Mouse (Mus musculus) embryonic facial prominence, embryonic 15.5 days (tissue): Measurements from ENCODE around the gene Rnf11. TPM values are rescaled to one million over a fixed set of nuclear protein-coding genes. Genes with fewer than 3 reads are reported as not detected.

Experiments
- ATAC-seq: fragments of 200-750 bp; cut with Nextera tagmentation; 2 replicates; pipeline ENCODE4 v1.8.0; 2017; ENCODE audit warnings: low read depth, moderate TSS enrichment; ENCODE audit not compliant: insufficient number of reproducible peaks, low FRiP score, low TSS enrichment
- H3K27ac ChIP-seq: fragments of 300-500 bp; sonication (generic); replicated peaks from 2 replicates; pipeline ENCODE4 v1.5.1; 2015; ENCODE audit warnings: mild to moderate bottlenecking, inconsistent platforms
- H3K27me3 ChIP-seq: fragments of 300-500 bp; sonication (generic); 2 replicates; pipeline ENCODE4 v1.6.1; 2015; ENCODE audit warnings: inconsistent platforms
- H3K36me3 ChIP-seq: fragments of 300-500 bp; sonication (generic); 2 replicates; pipeline ENCODE4 v1.6.1; 2015; ENCODE audit warnings: mild to moderate bottlenecking, inconsistent platforms
- H3K4me1 ChIP-seq: fragments of 300-500 bp; sonication (generic); 2 replicates; pipeline ENCODE4 v1.6.1; 2015; ENCODE audit warnings: inconsistent platforms
- H3K4me2 ChIP-seq: fragments of 300-500 bp; sonication (generic); replicated peaks from 2 replicates; pipeline ENCODE4 v1.6.1; 2015; ENCODE audit warnings: mild to moderate bottlenecking, inconsistent platforms
- H3K4me3 ChIP-seq: fragments of 300-500 bp; sonication (generic); replicated peaks from 2 replicates; pipeline ENCODE4 v1.5.1; 2015; ENCODE audit warnings: mild to moderate bottlenecking, inconsistent platforms
- H3K9ac ChIP-seq: fragments of 300-500 bp; sonication (generic); 2 replicates; pipeline ENCODE4 v1.6.1; 2015; ENCODE audit warnings: inconsistent platforms
- H3K9me3 ChIP-seq: fragments of 300-500 bp; sonication (generic); replicated peaks from 2 replicates; pipeline ENCODE4 v1.6.1; 2016; ENCODE audit warnings: inconsistent platforms
- WGBS: fragments of 180-500 bp; shearing (Covaris S2); methylation state at CpG from one replicate; pipeline ENCODE4 v1.1.7; 2015; 5-methylcytosine and 5-hydroxymethylcytosine counted together
- polyA plus RNA-seq: library from polyadenylated mRNA; unstranded; fragments of >200 nt; fragmentation: Nextera tagmentation; extraction: Ambion mirVana; gene quantifications from 2 replicates; pipeline ENCODE4 v1.2.1, GENCODE M21; 2015

Rnf11 gene
- polyA plus RNA-seq, 1 experiment from 2014 or later, result 54.0 TPM

DNA sequence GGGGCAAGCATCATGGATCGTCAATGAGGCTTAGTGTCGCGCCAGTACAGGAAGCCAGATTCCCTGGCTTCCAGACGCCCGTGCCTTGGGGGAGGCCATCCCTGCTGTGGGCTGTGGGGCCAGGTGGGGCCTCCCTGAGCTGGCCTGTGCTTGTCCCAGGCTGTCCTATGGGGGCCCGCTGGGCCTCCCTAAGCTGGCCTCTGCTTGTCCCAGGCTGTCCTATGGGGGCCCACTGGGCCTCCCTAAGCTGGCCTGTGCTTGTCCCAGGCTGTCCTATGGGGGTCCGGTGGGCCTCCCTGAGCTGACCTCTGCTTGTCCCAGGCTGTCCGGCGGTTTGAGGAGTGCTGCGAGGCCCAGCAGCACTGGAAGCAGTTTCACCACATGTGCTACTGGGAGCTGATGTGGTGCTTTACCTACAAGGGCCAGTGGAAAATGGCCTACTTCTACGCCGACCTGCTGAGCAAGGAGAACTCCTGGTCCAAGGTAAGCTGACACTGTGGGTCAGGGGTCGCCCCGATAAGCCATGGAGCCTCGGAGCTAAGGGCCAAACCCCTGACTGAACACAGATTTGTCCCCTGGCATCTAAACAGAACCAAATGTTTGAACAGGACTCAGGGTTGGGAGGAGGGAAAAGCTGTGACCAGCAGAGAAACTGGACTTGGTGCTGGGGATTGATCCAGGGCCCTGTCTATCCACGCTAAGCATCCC lies 51.7 kb downstream of the Rnf11 start:
- Histone ChIP-seq H3K9ac (no peak overlapping the region), H3K36me3 (no peaks in the 10 kb centered on the region), H3K4me3 (no peak overlapping the region), H3K4me1 (peaks cover 17% of the 10 kb centered on the region), H3K4me2 (no peak overlapping the region), H3K27ac (no peak overlapping the region), H3K27me3 (no peaks in the 10 kb centered on the region), H3K9me3 (no peaks in the 10 kb centered on the region)
- no peak for ATAC-seq
- 42% methylated on average over 16 of the region's 16 CpGs for WGBS

DNA sequence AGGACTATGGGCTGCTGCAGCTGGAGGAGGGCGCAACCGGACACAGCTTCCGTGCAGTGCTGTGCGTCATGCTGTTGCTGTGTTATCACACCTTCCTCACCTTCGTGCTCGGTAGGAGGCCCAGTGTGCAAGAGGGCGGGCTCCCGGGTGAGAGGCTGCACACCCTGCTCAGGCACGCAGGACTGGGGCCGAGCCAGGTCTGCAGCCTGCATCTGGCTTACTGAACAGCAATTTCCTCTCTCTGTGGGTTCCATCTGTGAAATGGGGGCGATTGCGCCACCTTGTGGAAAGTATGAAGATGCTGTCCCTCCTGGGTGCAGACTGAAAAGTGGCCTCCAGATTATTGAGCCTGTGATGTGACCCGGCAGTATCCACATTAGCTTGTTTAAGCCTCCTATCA lies 53.7 kb downstream of the Rnf11 start:
- Histone ChIP-seq H3K27me3 (no peaks in the 10 kb centered on the region), H3K4me1 (peaks cover 17% of the 10 kb centered on the region), H3K27ac (no peak overlapping the region), H3K36me3 (no peaks in the 10 kb centered on the region), H3K9me3 (no peaks in the 10 kb centered on the region), H3K4me3 (no peak overlapping the region), H3K4me2 (no peak overlapping the region), H3K9ac (no peak overlapping the region)
- WGBS, result 39% methylated on average over 13 of the region's 13 CpGs
- 0 out of 2 replicates have a peak, but pooled peaks have one; percentile 60 for ATAC-seq

DNA sequence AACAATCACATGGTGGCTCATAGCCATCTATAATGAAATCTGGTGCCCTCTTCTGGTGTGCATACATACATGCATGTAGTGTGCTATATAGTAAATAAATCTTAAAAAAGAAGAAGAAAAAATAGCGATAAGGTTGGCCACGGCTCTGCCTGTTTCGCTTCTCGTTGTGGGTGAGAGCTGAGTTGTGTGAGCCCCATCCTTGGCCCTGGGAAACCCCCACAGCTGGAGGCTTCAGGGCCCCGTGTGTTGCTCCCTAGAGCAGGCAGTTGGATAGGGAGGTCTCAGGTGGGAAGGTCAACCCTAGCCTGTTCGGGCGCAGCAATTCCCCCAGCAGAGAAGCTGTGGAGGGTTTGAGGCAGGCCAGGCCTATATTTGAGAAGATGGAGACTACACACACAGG lies 54.3 kb downstream of the Rnf11 start:
- WGBS, result 84% methylated on average over 7 of the region's 7 CpGs
- H3K4me2 ChIP-seq, result no peak overlapping the region
- no peaks in the 10 kb centered on the region for H3K27me3 ChIP-seq
- no peaks in the 10 kb centered on the region for H3K36me3 ChIP-seq
- peaks cover 17% of the 10 kb centered on the region for H3K4me1 ChIP-seq
- H3K9me3 ChIP-seq, result no peaks in the 10 kb centered on the region
- H3K27ac ChIP-seq, result no peak overlapping the region
- H3K9ac ChIP-seq, result no peak overlapping the region
- no peak overlapping the region for H3K4me3 ChIP-seq
- no peak for ATAC-seq

DNA sequence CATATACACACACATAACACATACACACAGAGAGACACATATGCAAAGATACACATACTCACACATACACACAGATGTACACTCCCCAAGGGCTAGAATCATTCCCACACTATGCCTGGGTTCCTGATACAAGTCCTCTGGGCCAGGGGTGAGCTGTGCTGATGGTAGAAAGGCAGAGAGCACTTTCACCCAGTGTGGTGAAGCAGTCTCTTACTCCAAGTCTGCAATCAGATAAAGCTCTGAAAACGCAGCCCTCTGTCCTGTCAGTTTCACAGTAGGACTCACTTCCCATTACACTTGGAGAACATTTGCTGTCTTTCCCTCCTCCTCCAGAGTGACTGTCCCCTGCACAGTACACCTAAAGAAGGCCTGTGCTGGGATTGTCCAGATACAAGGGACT lies 57.5 kb downstream of the Rnf11 start:
- Histone ChIP-seq H3K27ac (no peak overlapping the region), H3K36me3 (no peaks in the 10 kb centered on the region; the same call in 1 of the 2 replicates), H3K9ac (no peak overlapping the region), H3K4me3 (no peak overlapping the region), H3K9me3 (no peaks in the 10 kb centered on the region), H3K27me3 (no peaks in the 10 kb centered on the region), H3K4me2 (no peak overlapping the region), H3K4me1 (peaks cover 6% of the 10 kb centered on the region)
- ATAC-seq, result no peak
- WGBS, result 48% methylated on average over 1 of the region's 1 CpGs

DNA sequence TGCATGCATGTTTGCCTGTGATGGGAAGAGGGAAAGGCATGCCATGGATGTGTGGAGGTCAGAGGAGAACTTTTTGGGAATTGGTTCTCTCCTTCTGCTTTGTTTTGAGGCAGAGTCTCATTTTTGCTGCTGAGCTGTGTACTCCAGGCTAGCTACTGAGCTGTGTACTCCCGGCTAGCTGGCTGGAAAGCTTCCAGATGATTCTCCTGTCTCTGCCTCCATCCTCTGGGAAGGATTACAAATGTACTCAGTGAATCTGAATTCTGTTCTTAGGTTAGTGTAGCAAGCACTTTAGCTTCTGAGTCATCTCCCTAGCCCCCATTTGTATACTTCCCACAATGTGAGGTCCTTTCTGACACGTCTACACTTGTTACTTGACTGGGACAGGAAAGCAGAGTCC lies 61.1 kb downstream of the Rnf11 start:
- Histone ChIP-seq H3K9me3 (no peaks in the 10 kb centered on the region), H3K27me3 (no peaks in the 10 kb centered on the region), H3K36me3 (no peaks in the 10 kb centered on the region; the same call in 1 of the 2 replicates), H3K4me2 (no peak overlapping the region), H3K9ac (no peak overlapping the region), H3K27ac (no peak overlapping the region), H3K4me3 (no peak overlapping the region), H3K4me1 (no peaks in the 10 kb centered on the region)
- ATAC-seq, result no peak
- 64% methylated on average over 2 of the region's 2 CpGs for WGBS

DNA sequence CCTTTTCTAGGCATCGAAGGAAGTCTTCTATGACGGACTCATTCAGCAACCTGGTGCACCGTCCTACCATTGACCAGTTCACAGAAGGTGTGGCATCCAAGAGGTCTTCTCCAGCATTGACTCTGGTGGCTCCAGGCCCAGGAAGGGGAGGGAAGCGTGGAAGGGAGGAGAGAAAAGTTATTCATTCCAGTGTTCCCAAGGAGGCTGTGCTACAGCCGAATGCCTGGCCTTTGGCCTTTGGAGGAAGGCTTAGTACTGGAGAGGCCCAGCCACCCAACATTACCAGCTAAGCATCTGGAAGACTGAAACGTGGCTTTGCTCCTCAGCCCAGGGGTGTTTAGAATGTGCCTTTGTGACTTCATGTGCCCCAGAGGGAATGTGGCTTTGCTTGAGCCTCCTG lies 62.1 kb downstream of the Rnf11 start:
- Histone ChIP-seq H3K36me3 (no peaks in the 10 kb centered on the region; the same call in 1 of the 2 replicates), H3K27ac (no peak overlapping the region), H3K9ac (no peak overlapping the region), H3K4me2 (no peak overlapping the region), H3K27me3 (no peaks in the 10 kb centered on the region), H3K4me1 (no peaks in the 10 kb centered on the region), H3K9me3 (no peaks in the 10 kb centered on the region), H3K4me3 (no peak overlapping the region)
- WGBS, result 71% methylated on average over 6 of the region's 6 CpGs
- no peak for ATAC-seq

DNA sequence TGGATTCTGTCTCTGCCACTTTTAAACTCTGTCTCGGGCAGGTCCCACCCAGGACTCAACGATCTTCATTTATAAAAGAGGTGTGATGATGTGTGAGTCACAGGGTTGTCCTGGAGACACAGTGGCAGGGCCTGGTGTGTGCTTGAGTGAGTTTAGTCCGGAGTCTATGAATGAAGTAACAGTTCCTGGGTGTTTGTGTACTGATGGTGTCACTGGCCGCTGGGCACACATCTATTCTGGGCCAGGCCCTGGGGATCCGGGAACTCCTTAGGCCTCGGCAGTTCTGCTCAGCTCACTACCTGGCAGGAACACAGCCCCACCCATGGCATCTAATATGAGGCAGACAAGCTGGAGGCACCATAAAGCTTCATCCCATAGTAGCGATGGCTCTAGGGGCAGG lies 62.9 kb downstream of the Rnf11 start:
- Histone ChIP-seq H3K4me2 (no peak overlapping the region), H3K9me3 (no peaks in the 10 kb centered on the region), H3K4me1 (no peaks in the 10 kb centered on the region), H3K9ac (no peak overlapping the region), H3K27me3 (no peaks in the 10 kb centered on the region), H3K27ac (no peak overlapping the region), H3K4me3 (no peak overlapping the region), H3K36me3 (no peaks in the 10 kb centered on the region; the same call in 1 of the 2 replicates)
- ATAC-seq, result no peak
- WGBS, result 76% methylated on average over 7 of the region's 7 CpGs

DNA sequence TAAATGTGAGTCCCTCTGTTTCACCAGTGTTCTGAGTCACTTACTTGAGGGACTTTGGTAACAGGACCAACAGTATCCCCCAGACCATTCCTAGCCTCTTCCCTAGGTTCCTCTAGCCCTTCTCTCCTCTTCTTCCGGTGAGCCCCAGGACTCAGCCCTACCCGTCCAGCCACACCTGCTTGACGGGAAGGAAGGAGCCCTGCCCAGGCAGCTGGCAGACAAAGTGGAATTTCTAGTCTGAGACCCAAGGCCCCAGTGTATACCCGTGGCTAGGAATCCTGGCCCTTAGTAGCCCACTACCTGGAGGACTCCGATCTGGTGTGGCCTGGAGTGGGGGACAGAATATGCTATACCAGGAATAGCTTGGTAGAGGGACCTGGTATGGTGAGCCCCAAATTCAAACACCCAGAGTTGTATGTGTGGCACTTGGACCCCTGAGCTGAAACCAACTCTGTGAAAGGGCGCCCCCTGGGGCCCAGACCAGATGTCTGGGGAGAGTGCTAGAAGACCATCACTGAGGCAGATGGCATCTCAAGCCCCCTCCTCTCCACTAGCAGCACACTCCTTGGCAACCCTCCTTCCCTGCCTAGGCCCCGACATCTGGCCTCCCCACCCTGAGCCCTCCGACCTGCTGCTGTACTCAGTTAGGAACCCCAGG lies 64.3 kb downstream of the Rnf11 start:
- Histone ChIP-seq H3K4me3 (no peak overlapping the region), H3K4me2 (no peak overlapping the region), H3K4me1 (no peaks in the 10 kb centered on the region), H3K27ac (no peak overlapping the region), H3K36me3 (no peaks in the 10 kb centered on the region; the same call in 1 of the 2 replicates), H3K9me3 (no peaks in the 10 kb centered on the region), H3K27me3 (no peaks in the 10 kb centered on the region), H3K9ac (no peak overlapping the region)
- no peak for ATAC-seq
- WGBS, result 74% methylated on average over 8 of the region's 8 CpGs

DNA sequence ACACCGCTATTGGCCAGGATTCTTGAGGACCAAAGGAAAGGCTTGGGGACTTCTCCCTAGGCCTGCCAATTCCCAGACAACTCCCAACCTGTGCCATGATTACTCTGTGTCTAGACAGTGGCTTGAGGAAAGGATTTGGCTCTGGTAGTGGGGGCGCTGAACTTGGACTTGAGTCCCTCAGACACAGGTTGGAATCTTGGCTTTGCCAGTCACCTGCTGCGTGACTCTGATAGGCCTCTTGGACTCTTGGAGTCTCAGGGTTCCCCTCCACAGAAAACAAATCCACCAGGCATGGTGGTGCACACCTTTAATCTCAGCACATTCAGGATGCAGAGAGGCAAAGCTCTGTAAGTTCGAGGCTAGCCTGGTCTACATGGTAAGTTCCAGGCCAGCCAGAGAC lies 65.0 kb downstream of the Rnf11 start:
- Histone ChIP-seq H3K9ac (no peak overlapping the region), H3K4me3 (no peak overlapping the region), H3K27ac (no peak overlapping the region), H3K4me1 (no peaks in the 10 kb centered on the region; the same call in 1 of the 2 replicates), H3K27me3 (no peaks in the 10 kb centered on the region), H3K9me3 (no peaks in the 10 kb centered on the region), H3K4me2 (no peak overlapping the region), H3K36me3 (no peaks in the 10 kb centered on the region; the same call in 1 of the 2 replicates)
- ATAC-seq, result no peak
- 90% methylated on average over 4 of the region's 4 CpGs for WGBS

DNA sequence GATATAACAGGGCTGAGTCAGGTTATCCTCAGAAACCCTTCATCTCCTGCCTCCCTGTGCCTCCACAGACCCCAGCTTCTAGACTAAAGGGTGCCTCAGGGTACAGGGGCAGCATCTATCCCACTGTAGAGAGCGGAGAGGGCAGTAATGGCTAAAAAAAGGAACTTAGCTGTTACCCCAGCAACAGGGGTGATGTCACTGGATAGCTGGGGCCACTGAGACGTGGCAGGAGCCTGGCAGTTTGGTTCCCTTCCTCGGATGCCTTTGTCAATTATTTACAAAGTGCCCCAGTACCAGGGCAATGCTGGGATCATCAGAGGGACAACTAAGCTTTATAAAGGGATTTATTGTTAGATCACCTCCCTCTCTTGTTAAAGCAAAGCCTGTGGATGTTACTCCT lies 65.5 kb downstream of the Rnf11 start:
- Histone ChIP-seq H3K9me3 (no peaks in the 10 kb centered on the region), H3K4me2 (no peak overlapping the region), H3K36me3 (no peaks in the 10 kb centered on the region; the same call in 1 of the 2 replicates), H3K27ac (no peak overlapping the region), H3K4me3 (no peak overlapping the region), H3K4me1 (no peaks in the 10 kb centered on the region; the same call in 1 of the 2 replicates), H3K9ac (no peak overlapping the region), H3K27me3 (no peaks in the 10 kb centered on the region)
- 32% methylated on average over 3 of the region's 3 CpGs for WGBS
- no peak for ATAC-seq

DNA sequence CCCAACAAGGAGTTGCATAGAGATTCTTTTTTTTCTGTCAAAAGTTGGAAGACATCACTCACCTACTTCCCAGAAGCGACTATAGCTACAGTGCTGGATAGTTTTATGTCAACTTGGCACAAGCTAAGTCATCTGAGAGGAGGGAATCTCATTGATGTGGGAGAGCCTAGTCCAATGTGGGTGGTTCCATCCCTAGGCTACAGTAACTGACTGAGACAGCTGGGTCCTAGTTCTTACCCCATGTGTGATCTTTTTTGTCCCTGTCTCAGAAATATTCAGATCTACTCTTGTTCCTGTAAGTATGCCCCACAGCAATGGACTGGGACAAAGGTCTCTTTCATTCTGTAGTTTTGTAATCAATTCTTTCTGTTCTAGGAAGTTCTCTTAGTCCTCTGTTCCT lies 66.5 kb downstream of the Rnf11 start:
- H3K9ac ChIP-seq, result no peak overlapping the region
- no peak overlapping the region for H3K27ac ChIP-seq
- WGBS, result 50% methylated on average over 1 of the region's 1 CpGs
- H3K4me2 ChIP-seq, result no peak overlapping the region
- no peaks in the 10 kb centered on the region for H3K9me3 ChIP-seq
- H3K4me3 ChIP-seq, result no peak overlapping the region
- ATAC-seq, result no peak
- no peaks in the 10 kb centered on the region for H3K27me3 ChIP-seq
- H3K4me1 ChIP-seq, result no peaks in the 10 kb centered on the region; the same call in 1 of the 2 replicates
- no peaks in the 10 kb centered on the region; the same call in 1 of the 2 replicates for H3K36me3 ChIP-seq
